Mouse (Mus musculus): ENCODE results near the gene Mgat4e. TPM values are rescaled to one million over a fixed set of nuclear protein-coding genes. Genes with fewer than 3 reads are reported as not detected.

Mgat4e gene
- polyA plus RNA-seq (2017; shearing (Covaris generic)) = not detected

GRCm38 (mm10) chr1:134549632-134550132, at the start of gene Mgat4e:
TSS of gene Mgat4e (minus strand) at chr1:134549682.

DNA sequence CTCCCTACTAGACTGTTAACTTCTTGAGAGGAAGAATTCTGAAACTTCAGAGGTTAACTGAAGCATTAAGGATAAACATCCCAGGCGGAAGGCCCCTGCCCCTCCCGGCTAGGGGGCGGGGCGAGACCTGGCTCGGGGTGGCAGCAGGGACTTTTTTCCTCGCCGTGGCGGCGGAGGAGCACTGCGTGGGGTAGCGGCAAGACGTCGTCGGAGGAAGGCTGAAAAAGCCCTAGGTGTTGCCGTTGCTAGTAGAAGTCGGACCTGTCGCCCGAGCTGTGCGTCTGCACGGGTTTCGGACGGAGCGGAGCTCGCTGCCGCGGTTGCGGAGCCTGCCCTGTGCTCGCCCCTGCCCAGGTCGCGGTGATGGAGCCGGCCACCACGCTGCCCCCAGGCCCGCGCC, 10.5 kb upstream of the Mgat4e start, which contains the start of gene Kdm5b:
Gene Kdm5b, plus strand, starts transcription at position 196 of the 400 bp plus-strand sequence.

GRCm38 (mm10) chr1:134494428-134495215, 54.9 kb downstream of the Mgat4e start, which contains the start of gene Rabif:
TSS of gene Rabif (plus strand) at chr1:134494648.

Other genes starting within 250 kb of the Mgat4e start
- gene Ppfia4, start 216.8 kb downstream of the Mgat4e start, polyA plus RNA-seq (2017; shearing (Covaris generic)) = not detected
- gene Tmem183a, start 187.7 kb downstream of the Mgat4e start, polyA plus RNA-seq (2017; shearing (Covaris generic)) = 134 TPM
- not detected for gene 4933406M09Rik, start 163.7 kb downstream of the Mgat4e start, polyA plus RNA-seq (2017; shearing (Covaris generic))
- 19.3 TPM for gene Cyb5r1, start 144.1 kb downstream of the Mgat4e start, polyA plus RNA-seq (2017; shearing (Covaris generic))
- gene Adipor1, start 134.3 kb downstream of the Mgat4e start, polyA plus RNA-seq (2017; shearing (Covaris generic)) = 126 TPM
- gene Klhl12, start 94.2 kb downstream of the Mgat4e start, polyA plus RNA-seq (2017; shearing (Covaris generic)) = 25.3 TPM
- gene Rabif, start 55.0 kb downstream of the Mgat4e start, polyA plus RNA-seq (2017; shearing (Covaris generic)) = 39.6 TPM
- gene Kdm5b, start 10.5 kb upstream of the Mgat4e start, polyA plus RNA-seq (2017; shearing (Covaris generic)) = 78.3 TPM
- 0.29 TPM for gene Syt2, start 97.0 kb upstream of the Mgat4e start, polyA plus RNA-seq (2017; shearing (Covaris generic))